Mouse (Mus musculus) left cerebral cortex, adult 11 months (tissue): ENCODE measurements around the gene Gtf2ird2.

Experiments used
- DNase-seq: peaks from one replicate; pipeline ENCODE4 v3.0.0; 2022; ENCODE audit warnings: low spot score

Gtf2ird2 gene

DNA sequence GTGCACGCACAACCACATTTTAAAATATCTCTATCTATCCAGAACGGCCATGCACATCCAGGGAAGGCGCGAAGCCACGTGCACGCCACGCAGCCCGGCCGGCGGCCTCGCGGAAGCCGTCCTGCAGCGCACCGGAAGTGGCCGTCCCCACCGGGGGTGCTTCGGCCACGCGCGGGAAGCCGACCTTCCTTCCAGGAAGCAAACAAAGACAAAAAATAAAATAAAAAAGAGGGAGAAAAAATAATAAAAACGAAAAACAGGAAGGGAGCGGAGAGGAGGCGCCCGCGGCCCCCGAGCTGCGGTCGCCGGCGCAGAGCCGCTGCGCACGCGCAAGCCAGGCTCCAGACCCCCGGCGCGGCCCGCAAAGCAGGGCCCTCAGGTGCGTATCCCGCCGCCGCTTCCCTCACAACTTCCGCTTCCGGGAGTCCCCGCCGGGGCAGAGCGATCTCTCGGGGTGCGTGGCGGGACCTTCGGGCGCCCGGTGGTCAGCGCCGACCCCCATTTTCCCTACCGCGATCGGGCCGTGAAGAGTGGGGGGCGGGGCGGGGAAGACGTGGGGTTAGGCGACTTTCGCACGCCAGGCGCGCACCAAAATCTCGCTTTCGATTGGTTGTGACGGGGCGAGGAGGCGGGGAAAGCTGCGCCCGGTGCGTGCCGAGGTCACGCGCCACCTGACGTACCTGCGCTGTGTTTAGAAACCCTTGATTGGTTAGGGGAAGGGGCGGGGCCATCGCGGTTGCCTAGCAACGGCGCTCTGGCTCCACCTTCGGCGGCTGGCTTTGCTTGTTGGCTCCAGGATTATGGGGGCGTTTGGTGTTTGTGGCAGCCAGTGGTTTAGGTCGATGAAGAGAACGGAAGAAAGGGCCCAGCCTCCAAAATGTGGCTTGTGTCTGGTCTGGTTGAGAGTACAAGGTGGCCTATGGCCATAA, at the start of gene Gtf2ird2:
Gtf2ird2 (plus strand) TSS at position 140 of the 929 bp plus-strand sequence.
- peak; percentile 99 for DNase-seq

DNA sequence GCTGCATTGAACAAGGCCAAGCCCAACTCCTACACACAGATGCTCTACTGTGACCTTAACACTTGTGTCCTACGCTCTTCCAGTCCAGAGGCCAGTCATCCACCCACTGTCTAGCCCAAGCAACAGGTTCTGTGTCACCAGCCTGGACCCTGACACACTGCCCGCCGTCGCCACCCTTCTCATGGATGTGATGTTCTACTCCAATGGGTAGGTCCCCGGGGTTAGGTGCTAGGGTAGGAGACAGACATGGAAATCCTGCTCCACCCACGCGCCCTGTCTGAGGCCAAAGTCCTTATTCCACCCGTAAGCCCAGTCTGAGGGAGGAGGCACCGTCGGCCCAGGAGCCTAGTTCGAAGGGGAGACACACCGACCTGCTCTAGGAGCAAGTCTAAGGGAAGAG, 47.8 kb upstream of the Gtf2ird2 start:
- DNase-seq, result no peak

DNA sequence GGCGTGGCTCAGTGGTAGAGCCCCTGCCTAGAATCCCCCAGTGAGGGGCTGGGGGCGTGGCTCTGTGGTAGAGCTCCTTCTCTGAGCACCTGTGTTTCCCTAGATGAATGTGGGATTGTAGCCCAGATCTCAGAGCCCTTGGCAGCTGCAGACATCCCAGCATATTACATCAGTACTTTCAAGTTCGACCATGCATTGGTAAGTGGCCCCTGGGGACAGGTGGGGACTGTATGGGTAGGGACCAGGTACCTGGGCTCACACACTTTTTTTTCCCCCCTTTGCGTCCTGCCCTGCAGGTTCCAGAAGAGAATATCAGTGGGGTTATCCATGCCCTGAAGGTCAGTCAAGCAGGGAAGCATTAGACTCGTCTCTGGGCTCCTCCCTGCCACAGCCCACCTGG, 45.9 kb upstream of the Gtf2ird2 start:
- DNase-seq, result no peak

- no peak for DNase-seq
These were observed 44.4 kb upstream of the Gtf2ird2 start for GRCm38 (mm10) chr5:134139429-134139828.

DNA sequence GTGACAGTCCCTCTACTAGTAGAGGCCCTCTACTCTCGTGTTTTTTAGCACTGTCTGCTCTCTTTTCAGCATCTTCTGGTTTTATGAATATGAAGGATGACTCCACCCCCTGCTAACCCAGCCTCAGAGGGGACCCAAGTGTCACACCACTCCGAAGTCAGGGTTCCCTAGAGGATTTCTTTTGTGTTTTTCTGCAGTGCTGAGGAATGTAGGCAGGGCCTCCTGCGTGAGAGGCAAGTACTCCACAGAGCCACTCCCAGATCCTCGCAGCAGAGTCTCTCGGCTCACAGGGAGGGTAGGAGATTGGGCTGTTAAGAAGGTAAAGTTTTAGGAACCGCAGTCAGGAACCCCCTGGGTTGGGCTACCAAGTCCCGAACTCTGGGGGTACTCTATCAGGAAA, 42.6 kb upstream of the Gtf2ird2 start:
- DNase-seq, result no peak

- DNase-seq, result no peak
These were observed 41.4 kb upstream of the Gtf2ird2 start for GRCm38 (mm10) chr5:134142381-134142780.

DNA sequence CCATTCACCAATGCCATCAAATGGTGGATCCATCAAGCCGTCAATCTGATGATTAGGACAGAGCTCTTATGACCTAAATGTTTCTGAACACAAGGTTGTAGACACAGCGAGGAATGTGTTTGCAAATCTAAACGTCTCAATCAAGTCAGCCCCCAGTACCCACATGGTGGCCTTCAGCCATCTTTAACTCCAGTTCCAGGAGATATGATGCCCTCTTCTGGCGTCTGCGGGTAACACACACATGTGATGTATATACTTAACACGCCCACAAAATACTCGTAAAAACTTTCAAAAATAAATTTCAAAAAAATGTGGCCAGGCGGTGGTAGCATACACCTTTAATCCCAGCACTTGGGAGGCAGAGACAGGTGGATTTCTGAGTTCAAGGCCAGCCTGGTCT, 38.8 kb upstream of the Gtf2ird2 start:
- no peak for DNase-seq

DNA sequence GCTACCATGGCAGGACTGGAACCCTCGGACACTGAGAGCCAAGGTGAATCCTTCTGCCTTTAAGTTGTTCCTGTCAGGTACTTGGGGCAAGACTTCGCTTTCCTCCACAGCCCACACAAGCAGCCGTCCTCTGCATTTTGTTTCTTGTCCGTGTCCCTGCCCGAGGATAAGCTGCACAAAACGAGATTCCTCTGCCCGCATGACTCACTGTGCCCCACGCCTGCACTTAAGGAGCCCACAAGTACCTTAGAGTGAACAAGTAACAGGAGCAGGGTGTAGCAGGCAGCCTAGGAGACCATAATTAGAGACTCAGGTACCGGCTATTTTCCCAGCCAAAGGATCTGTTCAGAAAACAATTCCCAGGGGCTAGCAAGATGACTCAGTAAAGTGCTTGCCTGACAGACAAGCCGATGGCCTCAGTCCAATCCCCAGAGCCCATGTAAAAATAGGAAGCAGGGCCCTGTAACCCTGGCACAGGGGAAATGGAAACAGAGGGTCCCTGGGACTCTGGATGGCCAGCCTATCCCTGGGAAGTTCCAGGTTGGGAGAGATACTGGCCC, 36.5 kb upstream of the Gtf2ird2 start:
- DNase-seq, result no peak

DNA sequence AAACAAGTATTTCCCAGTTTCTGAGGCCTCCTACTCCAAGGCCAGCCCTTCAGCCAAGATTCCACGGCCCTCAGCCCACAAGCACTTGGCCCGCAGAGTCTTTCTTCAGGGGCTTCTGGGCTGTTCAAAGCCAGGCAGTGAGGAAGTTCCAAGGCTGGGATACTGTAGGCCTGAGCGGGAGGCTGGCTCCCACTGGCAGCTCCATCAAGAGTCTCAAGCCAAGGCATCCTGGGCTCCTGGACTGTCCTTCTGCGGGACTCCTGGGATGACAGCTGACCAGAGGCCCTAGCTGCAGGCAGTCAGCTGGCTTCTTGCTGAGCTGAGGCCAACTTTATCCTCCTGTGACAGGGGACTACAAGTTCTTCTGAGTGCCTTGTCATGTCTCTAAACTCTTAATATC, 35.7 kb upstream of the Gtf2ird2 start:
- no peak for DNase-seq

GRCm38 (mm10) chr5:134151895-134152294, 31.9 kb upstream of the Gtf2ird2 start:
- DNase-seq, result no peak

GRCm38 (mm10) chr5:134155916-134156466, 27.8 kb upstream of the Gtf2ird2 start:
- DNase-seq, result no peak

DNA sequence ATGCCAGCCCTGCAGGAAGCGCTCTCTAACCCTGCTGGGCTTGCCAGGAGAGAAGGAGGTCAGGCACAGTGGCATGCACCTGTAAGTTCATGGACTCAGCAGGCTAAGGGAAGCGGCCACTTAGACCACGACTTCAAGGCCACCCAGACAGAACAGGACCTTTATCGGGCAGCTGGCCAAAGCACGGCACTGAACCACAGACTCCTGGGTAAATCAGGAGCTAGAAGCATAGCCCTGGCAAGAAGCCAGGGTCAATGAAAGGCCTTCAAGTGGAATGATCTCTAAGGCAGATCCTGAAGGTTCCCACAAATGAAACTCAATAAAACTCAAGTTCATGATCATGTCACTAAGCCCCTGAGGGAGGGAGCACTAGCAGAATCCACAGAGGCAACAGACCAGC, 19.1 kb upstream of the Gtf2ird2 start:
- DNase-seq, result no peak

GRCm38 (mm10) chr5:134166642-134167041, 17.2 kb upstream of the Gtf2ird2 start:
- no peak for DNase-seq

DNA sequence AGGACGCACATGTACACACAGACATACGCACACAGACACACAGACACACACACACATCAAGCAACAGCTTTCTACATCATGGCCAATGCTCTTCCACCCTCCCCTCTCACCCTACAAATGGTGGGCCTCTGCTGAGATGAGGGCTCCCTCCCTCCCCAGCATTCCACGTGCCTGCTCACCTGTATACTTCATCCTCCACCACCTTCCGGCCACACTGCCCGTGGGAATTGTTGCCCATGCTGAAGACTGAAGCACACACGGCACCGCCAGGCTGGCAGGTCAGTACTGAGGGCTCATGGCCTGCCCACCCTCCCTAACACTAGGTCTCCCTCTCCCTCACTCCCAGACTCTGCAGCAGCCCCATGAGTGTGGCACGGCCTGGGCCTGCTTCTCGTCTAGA, 15.8 kb upstream of the Gtf2ird2 start:
- DNase-seq, result no peak

GRCm38 (mm10) chr5:134169231-134169630, 14.6 kb upstream of the Gtf2ird2 start:
- no peak for DNase-seq

- no peak for DNase-seq
These were observed 13.7 kb upstream of the Gtf2ird2 start for GRCm38 (mm10) chr5:134170167-134170566.

DNA sequence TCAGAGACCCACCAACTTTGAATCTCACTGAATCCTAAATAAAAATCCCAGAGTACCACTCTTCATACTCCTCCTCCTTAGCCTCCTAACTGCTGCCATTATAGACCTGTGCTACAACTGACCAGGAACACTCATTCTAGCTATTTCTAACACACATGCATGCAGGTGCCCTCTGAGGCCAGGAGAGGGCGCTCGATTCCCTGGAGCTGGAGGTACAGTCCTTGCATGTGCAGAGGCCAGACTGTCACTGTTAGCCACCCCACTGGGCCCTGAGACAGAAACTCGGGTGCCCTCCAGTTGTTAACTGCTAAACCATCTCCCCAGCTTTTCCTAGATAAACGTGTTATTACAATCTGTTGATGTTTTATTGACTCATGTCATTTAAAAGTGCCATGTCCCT, 10.6 kb upstream of the Gtf2ird2 start:
- DNase-seq, result no peak

GRCm38 (mm10) chr5:134175696-134176095, 8.1 kb upstream of the Gtf2ird2 start:
- DNase-seq, result no peak

- DNase-seq, result peak; percentile 83
These were observed 7.5 kb upstream of the Gtf2ird2 start, which contains the start of gene Rcc1l for GRCm38 (mm10) chr5:134176169-134176881. TSS of gene Rcc1l (minus strand) at chr5:134176774.

DNA sequence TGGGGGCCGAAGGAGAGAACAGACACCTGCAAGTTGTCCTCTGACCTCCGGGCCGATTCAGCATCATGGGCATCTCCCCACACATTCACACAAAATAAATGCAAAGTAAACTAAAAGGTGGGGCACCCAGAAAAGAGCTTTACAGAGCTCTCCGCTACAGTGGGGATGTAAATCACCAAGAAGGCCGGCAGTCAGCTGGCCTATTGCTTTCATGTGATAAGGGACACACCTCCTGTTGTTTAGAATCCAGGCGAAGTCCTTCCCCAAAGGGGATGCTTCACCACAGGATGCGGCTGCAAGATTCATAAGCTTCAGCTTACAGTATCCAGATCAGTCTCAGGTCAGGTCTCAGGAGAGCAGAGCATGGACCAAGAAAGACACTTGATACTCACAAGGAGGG, 5.3 kb upstream of the Gtf2ird2 start:
- DNase-seq, result no peak

DNA sequence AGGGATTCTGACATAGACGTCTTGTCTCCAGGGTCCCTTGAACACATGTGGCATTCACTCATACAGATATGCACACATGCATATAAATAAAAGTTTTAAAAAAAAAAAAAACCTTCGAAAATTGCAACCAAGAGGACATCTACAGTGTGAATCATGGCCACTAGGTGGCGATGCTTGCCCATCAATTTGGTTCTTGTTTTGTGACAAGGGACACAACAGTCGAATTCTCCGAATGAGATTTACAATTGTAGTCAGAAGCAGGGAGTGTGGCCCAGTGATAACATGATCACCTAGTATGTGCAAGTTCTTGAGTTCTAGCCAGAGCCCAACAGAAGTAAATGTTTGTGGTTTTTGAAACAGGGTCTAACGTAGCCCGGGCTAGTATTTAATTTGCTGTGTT, 3.9 kb upstream of the Gtf2ird2 start:
- DNase-seq, result peak; percentile 62

DNA sequence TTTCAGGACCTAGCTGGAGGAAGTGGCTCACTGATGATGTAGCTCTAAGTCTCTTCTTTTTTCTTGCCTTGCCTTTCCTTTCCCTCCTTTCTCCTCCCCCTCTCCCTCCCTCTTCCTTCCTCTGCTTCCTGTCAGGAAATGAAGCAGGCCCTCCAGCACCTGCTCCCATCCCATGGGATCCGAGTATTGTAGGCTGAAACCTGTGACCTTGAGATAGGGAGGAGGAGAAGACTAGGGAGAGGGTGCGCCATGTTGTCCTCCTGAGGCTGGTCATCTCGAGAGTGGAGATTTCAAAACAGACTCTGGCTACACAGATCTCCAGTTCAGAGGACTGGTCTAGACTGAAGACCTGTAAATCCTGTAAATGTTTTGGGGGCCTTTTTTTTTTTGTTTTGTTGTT, 1.6 kb upstream of the Gtf2ird2 start:
- no peak for DNase-seq

DNA sequence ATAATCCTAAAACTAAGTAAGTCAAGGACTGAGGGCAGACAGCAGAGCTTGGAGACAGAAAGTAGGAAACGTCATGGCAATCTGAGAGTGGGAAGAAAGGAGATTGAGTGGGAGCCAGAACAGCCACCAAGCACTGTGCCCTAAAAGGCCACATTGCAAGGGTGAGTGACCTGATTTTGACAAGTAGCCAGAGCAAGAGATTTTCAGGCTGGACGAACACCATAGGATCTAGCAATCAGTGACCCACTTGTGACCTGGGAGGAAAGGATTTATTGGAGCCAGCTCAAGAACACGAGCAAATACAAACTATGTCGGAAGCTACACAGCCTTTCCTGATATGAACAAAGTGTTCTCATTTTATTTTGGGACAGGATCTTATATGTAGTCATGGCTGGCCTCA, 1.1 kb upstream of the Gtf2ird2 start:
- no peak for DNase-seq
